Mouse (Mus musculus) T-helper 17 cell (primary cell): Measurements from ENCODE around the gene Gpr165.

Source experiments
- in situ Hi-C, 2 experiments: fragments of 300-600 bp; cut with MboI, MseI; formaldehyde crosslinking; loops; 1 replicate in 1 of 2; 2 replicates in 1 of 2; pipeline ENCODE4 v1.15.1; 2025; ENCODE audit warnings: high pct_unique_total_duplicates in 2 of 2

The Gpr165 gene

GRCm38 (mm10) chrX:96712907-96713774 is at the start of gene Gpr165:
Gene Gpr165 (plus strand): TSS chrX:96713441.
- in situ Hi-C loops: no loop called here

GRCm38 (mm10) chrX:96674871-96675270 is 38.4 kb upstream of the Gpr165 start:
- in situ Hi-C loops: no loop called here
